Mouse (Mus musculus) limb, embryonic 10.5 days (tissue): ENCODE results near the gene 6430550D23Rik. TPM values are rescaled to one million over a fixed set of nuclear protein-coding genes. Genes with fewer than 3 reads are reported as not detected.

Experiments used
- DNase-seq: peaks from one replicate; pipeline ENCODE4 v3.0.0-alpha.2; 2017; ENCODE audit warnings: low spot score
- H3K27ac ChIP-seq: fragments of 300-500 bp; sonication (generic); 2 replicates; pipeline ENCODE4 v1.5.1; 2016; ENCODE audit warnings: mild to moderate bottlenecking
- H3K27me3 ChIP-seq: fragments of 300-500 bp; sonication (generic); 2 replicates; pipeline ENCODE4 v1.6.1; 2016; ENCODE audit warnings: low read depth, mild to moderate bottlenecking; ENCODE audit not compliant: poor library complexity, severe bottlenecking
- H3K36me3 ChIP-seq: fragments of 300-500 bp; sonication (generic); 2 replicates; pipeline ENCODE4 v1.6.1; 2016; ENCODE audit warnings: mild to moderate bottlenecking, moderate library complexity
- H3K4me1 ChIP-seq: fragments of 300-500 bp; sonication (generic); 2 replicates; pipeline ENCODE4 v1.6.1; 2016
- H3K4me3 ChIP-seq: fragments of 300-500 bp; sonication (generic); 2 replicates; pipeline ENCODE4 v1.5.1; 2016; ENCODE audit warnings: mild to moderate bottlenecking, moderate library complexity
- H3K9me3 ChIP-seq: fragments of 300-500 bp; sonication (generic); replicated peaks from 2 replicates; pipeline ENCODE4 v1.6.1; 2016; ENCODE audit warnings: mild to moderate bottlenecking
- WGBS: fragments of 180-500 bp; shearing (Covaris S2); methylation state at CpG from one replicate; pipeline ENCODE4 v1.1.7; 2016; 5-methylcytosine and 5-hydroxymethylcytosine counted together
- polyA plus RNA-seq: library from polyadenylated mRNA; unstranded; fragments of >200 nt; fragmentation: Nextera tagmentation; extraction: Ambion mirVana; gene quantifications from 2 replicates; pipeline ENCODE4 v1.2.1, GENCODE M21; 2016

The 6430550D23Rik gene
- 1.2 and 1.5 TPM in 2 replicates for polyA plus RNA-seq

GRCm38 (mm10) chr2:156007888-156008532, at the start of gene 6430550D23Rik, which contains the start of gene Ergic3:
TSS of gene 6430550D23Rik (minus strand) at chr2:156007977.
TSS of gene Ergic3 (plus strand) at chr2:156008045.
- WGBS = under 1% methylated on average over 44 of the region's 45 CpGs
- Histone ChIP-seq H3K4me3 (peak within 1 kb of the TSS; percentile 92), H3K27ac (peak within 1 kb of the TSS; percentile 90), H3K4me1 (peaks cover 17% of the 10 kb centered on the region), H3K9me3 (no peaks in the 10 kb centered on the region), H3K27me3 (no peaks in the 10 kb centered on the region), H3K36me3 (peaks cover 39% of the 10 kb centered on the region)
- DNase-seq = peak; percentile 98

GRCm38 (mm10) chr2:156052816-156053215, 45.0 kb upstream of the 6430550D23Rik start, which contains the start of gene Fer1l4:
TSS of gene Fer1l4 (minus strand) at chr2:156052947.
- H3K36me3 ChIP-seq = no peaks in the 10 kb centered on the region
- H3K9me3 ChIP-seq = no peaks in the 10 kb centered on the region
- no peak within 1 kb of the TSS for H3K27ac ChIP-seq
- DNase-seq = no peak
- peaks cover 15% of the 10 kb centered on the region for H3K27me3 ChIP-seq
- H3K4me1 ChIP-seq = peaks cover 11% of the 10 kb centered on the region; the same call in 1 of the 2 replicates
- no peak within 1 kb of the TSS for H3K4me3 ChIP-seq
- WGBS = 85% methylated on average over 9 of the region's 9 CpGs

GRCm38 (mm10) chr2:156047929-156048328, 40.2 kb upstream of the 6430550D23Rik start:
- H3K27ac ChIP-seq = no peak overlapping the region
- H3K27me3 ChIP-seq = peaks cover 31% of the 10 kb centered on the region
- peaks cover 11% of the 10 kb centered on the region; the same call in 1 of the 2 replicates for H3K4me1 ChIP-seq
- H3K36me3 ChIP-seq = no peaks in the 10 kb centered on the region
- WGBS = 7% methylated on average over 19 of the region's 19 CpGs
- peak overlapping the region; percentile 16; the same call in 1 of the 2 replicates for H3K4me3 ChIP-seq
- no peaks in the 10 kb centered on the region for H3K9me3 ChIP-seq
- no peak for DNase-seq

- Histone ChIP-seq H3K36me3 (no peaks in the 10 kb centered on the region), H3K4me3 (no peak overlapping the region), H3K27me3 (peaks cover 16% of the 10 kb centered on the region), H3K4me1 (peaks cover 5% of the 10 kb centered on the region; the same call in 1 of the 2 replicates), H3K9me3 (no peaks in the 10 kb centered on the region), H3K27ac (no peak overlapping the region)
- no peak for DNase-seq
- WGBS = 89% methylated on average over 8 of the region's 8 CpGs
These were observed 35.1 kb upstream of the 6430550D23Rik start for GRCm38 (mm10) chr2:156042903-156043302.

- Histone ChIP-seq H3K4me3 (no peak overlapping the region), H3K27me3 (no peaks in the 10 kb centered on the region), H3K27ac (no peak overlapping the region), H3K36me3 (no peaks in the 10 kb centered on the region), H3K9me3 (no peaks in the 10 kb centered on the region), H3K4me1 (no peaks in the 10 kb centered on the region)
- no peak for DNase-seq
- 89% methylated on average over 3 of the region's 3 CpGs for WGBS
These were observed 31.6 kb upstream of the 6430550D23Rik start for GRCm38 (mm10) chr2:156039390-156039789.

- Histone ChIP-seq H3K27me3 (no peaks in the 10 kb centered on the region), H3K4me3 (no peak overlapping the region), H3K9me3 (no peaks in the 10 kb centered on the region), H3K4me1 (no peaks in the 10 kb centered on the region), H3K36me3 (no peaks in the 10 kb centered on the region), H3K27ac (no peak overlapping the region)
- no peak for DNase-seq
These were observed 17.7 kb upstream of the 6430550D23Rik start for GRCm38 (mm10) chr2:156025482-156025881.

- Histone ChIP-seq H3K27me3 (no peaks in the 10 kb centered on the region), H3K27ac (no peak overlapping the region), H3K36me3 (peaks cover 32% of the 10 kb centered on the region), H3K9me3 (no peaks in the 10 kb centered on the region), H3K4me1 (no peaks in the 10 kb centered on the region), H3K4me3 (no peak overlapping the region)
- DNase-seq = no peak
- WGBS = 81% methylated on average over 2 of the region's 2 CpGs
These were observed 14.0 kb upstream of the 6430550D23Rik start for GRCm38 (mm10) chr2:156021765-156022164.

- no peak overlapping the region for H3K4me3 ChIP-seq
- H3K27me3 ChIP-seq = no peaks in the 10 kb centered on the region
- H3K36me3 ChIP-seq = peaks cover 37% of the 10 kb centered on the region
- no peaks in the 10 kb centered on the region for H3K9me3 ChIP-seq
- H3K4me1 ChIP-seq = no peaks in the 10 kb centered on the region
- H3K27ac ChIP-seq = no peak overlapping the region
- 93% methylated on average over 8 of the region's 8 CpGs for WGBS
- DNase-seq = no peak
These were observed 13.4 kb upstream of the 6430550D23Rik start for GRCm38 (mm10) chr2:156021219-156021618.

GRCm38 (mm10) chr2:156018106-156018505, 10.3 kb upstream of the 6430550D23Rik start:
- no peak for DNase-seq
- WGBS = 91% methylated on average over 3 of the region's 3 CpGs
- H3K9me3 ChIP-seq = no peaks in the 10 kb centered on the region
- no peaks in the 10 kb centered on the region for H3K4me1 ChIP-seq
- peaks cover 68% of the 10 kb centered on the region for H3K36me3 ChIP-seq
- no peak overlapping the region for H3K4me3 ChIP-seq
- H3K27me3 ChIP-seq = no peaks in the 10 kb centered on the region
- no peak overlapping the region for H3K27ac ChIP-seq

GRCm38 (mm10) chr2:156005393-156005792, 2.4 kb downstream of the 6430550D23Rik start:
- 89% methylated on average over 4 of the region's 4 CpGs for WGBS
- H3K27me3 ChIP-seq = no peaks in the 10 kb centered on the region
- peaks cover 17% of the 10 kb centered on the region for H3K4me1 ChIP-seq
- no peaks in the 10 kb centered on the region for H3K9me3 ChIP-seq
- DNase-seq = no peak
- H3K4me3 ChIP-seq = no peak overlapping the region
- peaks cover 29% of the 10 kb centered on the region for H3K36me3 ChIP-seq
- no peak overlapping the region for H3K27ac ChIP-seq

GRCm38 (mm10) chr2:155991863-155992321, 15.9 kb downstream of the 6430550D23Rik start:
- Histone ChIP-seq H3K4me1 (no peaks in the 10 kb centered on the region), H3K27ac (no peak overlapping the region), H3K36me3 (peaks cover 100% of the 10 kb centered on the region), H3K4me3 (no peak overlapping the region), H3K9me3 (no peaks in the 10 kb centered on the region), H3K27me3 (no peaks in the 10 kb centered on the region)
- DNase-seq = no peak
- WGBS = 91% methylated on average over 14 of the region's 14 CpGs

- Histone ChIP-seq H3K27ac (no peak overlapping the region), H3K36me3 (peaks cover 100% of the 10 kb centered on the region), H3K4me3 (no peak overlapping the region), H3K4me1 (no peaks in the 10 kb centered on the region), H3K9me3 (no peaks in the 10 kb centered on the region), H3K27me3 (no peaks in the 10 kb centered on the region)
- 96% methylated on average over 10 of the region's 10 CpGs for WGBS
- no peak for DNase-seq
These were observed 16.6 kb downstream of the 6430550D23Rik start for GRCm38 (mm10) chr2:155991151-155991550.

GRCm38 (mm10) chr2:155989085-155989484, 18.7 kb downstream of the 6430550D23Rik start:
- DNase-seq = no peak
- H3K9me3 ChIP-seq = no peaks in the 10 kb centered on the region
- H3K27ac ChIP-seq = no peak overlapping the region
- peaks cover 2% of the 10 kb centered on the region; the same call in 1 of the 2 replicates for H3K4me1 ChIP-seq
- 81% methylated on average over 4 of the region's 4 CpGs for WGBS
- no peak overlapping the region for H3K4me3 ChIP-seq
- no peaks in the 10 kb centered on the region for H3K27me3 ChIP-seq
- peaks cover 100% of the 10 kb centered on the region for H3K36me3 ChIP-seq
